Mouse (Mus musculus) telencephalon, adult 2 months (tissue): ENCODE data around the gene Doc2a.

Experiments used
- DNase-seq: peaks from one replicate; pipeline ENCODE4 v3.0.0-alpha.2; 2011; ENCODE audit warnings: low read depth, low spot score

The Doc2a gene

GRCm38 (mm10) chr7:126823202-126823711 is 24.0 kb upstream of the Doc2a start:
- DNase-seq, result no peak

DNA sequence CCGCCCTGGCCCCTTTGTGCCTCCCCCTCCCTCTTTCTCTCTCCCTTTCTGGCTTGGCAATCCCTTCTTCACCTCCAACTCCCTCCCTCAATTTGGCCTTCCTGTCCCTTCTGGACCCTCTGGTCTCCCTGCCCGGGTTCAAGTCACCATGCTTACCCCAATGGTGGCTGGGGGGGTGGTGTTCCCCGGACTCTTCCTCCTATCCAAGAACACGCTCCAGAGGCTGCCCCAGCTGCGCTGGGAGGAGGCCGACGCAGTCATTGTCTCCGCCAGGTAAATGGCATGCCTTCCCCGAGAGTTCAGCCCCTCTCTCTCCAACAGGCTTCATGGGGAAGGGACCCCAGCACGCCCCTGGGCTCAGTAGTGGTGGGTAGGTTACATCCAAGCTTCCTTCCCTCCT is 23.3 kb upstream of the Doc2a start:
- no peak for DNase-seq

DNA sequence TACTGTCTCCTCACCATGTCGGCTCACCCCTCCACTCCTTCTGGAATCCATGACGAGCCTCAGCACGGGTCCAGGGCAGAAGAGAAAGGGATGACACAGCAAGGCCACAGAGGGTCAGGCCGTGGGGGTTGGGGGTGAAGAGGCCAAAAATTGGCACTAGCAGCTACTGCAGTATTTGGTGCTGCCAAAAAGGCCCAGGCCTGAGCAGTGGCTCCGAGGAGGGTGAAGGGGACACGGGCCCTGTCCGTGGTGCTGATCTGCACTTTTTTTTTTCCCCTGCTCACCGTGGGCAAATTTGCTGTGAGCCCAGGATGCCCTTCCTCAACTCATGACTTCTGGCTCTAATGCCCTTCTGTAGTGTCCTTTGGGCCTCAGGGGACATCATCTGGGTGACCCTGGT is 21.8 kb upstream of the Doc2a start:
- no peak for DNase-seq

GRCm38 (mm10) chr7:126825952-126826351 is 21.3 kb upstream of the Doc2a start:
- no peak for DNase-seq

DNA sequence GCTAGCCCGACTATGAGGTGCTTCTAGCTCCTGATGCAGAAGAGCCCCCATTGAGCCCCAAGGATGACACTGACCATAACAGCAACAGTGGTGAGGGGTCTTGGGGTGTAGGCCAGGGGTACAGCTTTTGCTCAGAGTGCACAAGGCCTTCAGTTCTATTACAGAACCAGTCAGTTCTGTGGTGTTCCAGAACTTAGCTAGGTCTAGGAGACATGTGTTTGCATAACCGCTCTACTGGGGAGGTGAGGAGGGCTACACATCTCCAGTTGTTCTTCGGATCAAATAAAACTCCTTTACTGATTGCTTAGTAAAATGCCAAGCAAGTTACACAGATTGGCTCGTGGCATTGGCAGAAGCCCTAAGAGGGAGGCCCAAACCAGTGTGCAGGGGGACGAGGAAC is 15.7 kb upstream of the Doc2a start, which contains the start of gene 4930451I11Rik:
4930451I11Rik (minus strand) TSS at position 101 of the 400 bp plus-strand sequence.
- no peak for DNase-seq

DNA sequence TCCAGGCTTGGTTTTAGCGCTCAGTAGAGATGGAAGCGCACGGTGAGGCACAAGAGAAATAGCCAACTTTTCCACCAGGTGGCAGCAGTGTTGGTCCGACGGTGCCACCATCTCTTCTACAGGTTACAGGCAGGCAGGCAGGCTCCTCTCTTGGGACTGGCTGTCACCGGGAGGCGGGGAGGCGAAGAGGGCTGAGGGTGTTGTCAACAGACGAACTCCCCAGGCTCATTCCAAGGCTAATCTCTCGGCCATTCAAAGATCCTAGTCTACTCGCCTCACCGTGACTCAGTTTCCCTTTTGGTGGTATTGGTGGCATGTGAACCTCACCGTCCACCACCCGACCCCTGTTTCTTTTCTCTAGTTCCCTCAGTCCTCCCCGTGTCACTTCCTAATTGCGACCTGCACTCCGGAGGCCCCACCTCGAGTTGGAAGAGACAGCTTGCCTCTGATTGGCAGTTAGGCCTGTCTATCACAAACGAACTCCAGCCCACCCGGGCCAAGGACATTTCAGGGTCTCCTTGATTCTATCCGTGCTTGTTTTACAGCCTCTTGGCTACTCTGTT is 15.1 kb upstream of the Doc2a start:
- no peak for DNase-seq

- no peak for DNase-seq
These were observed 13.9 kb upstream of the Doc2a start for GRCm38 (mm10) chr7:126833294-126833693.

DNA sequence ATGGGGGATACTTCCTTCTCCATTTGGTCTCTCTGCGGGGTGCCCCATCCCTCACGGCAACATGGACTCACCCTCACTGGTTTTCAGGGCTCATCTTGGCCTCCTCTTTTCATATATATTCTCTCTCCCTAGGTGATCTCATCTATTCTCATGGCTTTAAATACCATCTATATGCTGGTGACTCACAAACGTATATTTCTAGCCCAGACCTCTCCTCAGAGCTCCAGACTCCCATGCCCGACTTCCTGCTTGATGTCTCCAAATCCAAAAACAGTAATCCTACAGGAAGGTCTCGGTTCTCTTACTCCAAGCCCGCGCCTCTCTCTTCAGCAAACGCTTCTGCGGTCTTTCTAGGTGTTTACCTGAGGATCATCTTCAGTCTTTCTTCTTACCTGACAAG is 3.9 kb upstream of the Doc2a start:
- DNase-seq, result no peak

DNA sequence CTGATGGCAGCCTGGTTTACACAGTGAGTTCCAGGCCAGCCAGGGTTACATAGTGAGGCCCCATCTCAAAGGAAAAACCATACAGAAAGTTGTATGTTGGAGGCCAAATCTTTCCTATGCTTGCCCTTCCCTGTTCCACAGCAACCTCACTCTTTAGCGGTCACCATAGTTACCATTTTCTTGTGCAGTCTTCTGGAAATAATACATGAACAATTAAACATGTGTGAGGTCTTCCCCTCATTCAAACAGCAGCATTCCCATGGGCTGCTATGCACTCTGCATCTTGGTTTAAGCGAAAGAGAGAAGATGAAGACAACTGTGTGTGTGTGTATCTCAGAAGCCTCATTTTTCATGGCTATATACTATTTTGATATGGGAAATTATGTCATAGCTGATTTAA is 1.7 kb upstream of the Doc2a start:
- no peak for DNase-seq

DNA sequence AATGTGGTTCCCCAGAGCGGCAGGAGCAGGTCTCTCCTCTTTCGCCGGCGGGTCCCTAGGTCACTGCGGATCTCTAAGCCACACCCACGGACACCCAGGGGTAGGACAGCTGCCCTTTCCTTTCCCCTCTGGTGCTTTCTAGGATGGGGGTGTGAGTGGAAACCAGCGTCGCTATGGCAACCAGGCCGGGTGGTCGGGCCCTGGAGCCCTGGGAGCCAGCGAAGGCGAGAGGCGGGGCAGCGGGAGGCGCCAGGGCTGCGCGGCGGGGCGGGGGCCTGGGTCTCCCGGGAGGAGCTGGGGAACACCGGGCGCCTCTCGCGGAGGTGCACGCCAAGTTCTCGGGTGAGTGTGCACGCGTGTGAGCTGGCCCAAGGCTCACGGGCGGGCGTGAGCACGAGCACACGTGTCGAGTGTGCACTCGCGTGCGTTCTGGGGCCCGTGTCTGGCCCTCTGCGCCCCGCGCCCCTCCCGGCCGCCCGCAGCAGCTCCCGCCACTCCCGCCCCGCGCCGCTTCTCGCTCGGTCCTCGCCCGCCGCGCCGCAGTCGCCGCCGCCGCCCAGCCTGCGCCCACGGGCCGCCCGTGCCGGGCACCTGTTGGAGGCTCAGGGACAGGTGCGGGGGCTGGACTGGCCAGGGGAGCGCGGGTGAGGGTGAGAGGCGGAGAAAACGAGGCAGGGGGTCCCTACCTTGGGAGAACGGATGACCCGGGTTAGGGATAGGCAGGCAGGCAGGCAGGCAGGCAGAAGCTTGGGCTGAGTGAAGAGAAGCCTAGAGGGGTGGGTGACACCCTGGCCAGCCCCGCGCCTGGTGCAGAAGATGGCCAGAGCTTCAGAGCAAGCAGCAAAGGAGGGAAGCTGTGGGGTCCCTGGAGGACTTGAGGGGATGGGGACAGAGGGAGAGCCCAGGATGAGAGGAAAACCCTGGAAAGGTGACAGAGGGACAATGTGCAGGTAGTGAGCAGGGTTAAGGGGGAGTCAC is 494 bp downstream of the Doc2a start:
- no peak for DNase-seq

- DNase-seq, result no peak
These were observed 1.6 kb downstream of the Doc2a start for GRCm38 (mm10) chr7:126848794-126849193.

DNA sequence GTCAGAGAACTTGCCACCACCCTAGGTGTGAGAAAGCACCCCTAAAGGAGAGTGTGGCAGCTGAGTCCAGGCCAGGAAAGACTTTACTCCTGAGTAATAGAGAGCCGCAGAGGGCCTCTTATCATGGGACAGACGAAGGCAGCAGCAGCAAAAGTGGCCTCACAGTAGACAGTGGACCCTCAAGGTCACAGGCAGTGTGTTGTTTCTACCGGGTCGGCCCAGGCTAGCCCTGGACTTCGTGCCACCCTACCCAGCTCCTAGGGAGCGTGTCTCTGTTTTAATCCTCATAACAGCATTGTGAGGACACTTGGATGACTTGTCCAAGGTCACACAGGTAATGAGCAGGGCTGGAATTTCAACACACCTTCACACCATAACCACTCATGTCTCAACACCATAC is 2.9 kb downstream of the Doc2a start:
- DNase-seq, result no peak

- DNase-seq, result no peak
These were observed 4.0 kb downstream of the Doc2a start for GRCm38 (mm10) chr7:126851192-126851591.

DNA sequence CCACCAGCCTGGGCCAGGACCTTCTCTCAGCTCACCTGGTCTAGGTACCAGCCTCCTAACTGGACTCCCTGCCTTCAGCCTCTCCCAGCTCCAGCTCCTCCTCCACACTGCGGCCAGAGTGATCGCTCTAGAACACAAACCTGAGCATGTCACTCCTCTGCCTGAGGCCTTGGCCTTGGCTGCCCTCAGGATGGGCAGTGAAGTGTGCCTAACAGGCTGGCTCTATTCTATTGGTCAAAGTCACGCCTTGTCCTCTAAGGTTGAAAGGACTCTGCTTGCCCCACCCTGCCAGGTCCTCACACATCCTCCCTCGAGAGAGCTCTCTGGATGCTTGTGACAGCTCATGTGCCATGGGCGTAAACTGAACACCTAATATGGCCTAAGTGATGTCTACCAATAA is 6.2 kb downstream of the Doc2a start:
- DNase-seq, result no peak

- no peak for DNase-seq
These were observed 8.4 kb downstream of the Doc2a start for GRCm38 (mm10) chr7:126855641-126856040.

- DNase-seq, result no peak
These were observed 9.7 kb downstream of the Doc2a start for GRCm38 (mm10) chr7:126856741-126857420.

DNA sequence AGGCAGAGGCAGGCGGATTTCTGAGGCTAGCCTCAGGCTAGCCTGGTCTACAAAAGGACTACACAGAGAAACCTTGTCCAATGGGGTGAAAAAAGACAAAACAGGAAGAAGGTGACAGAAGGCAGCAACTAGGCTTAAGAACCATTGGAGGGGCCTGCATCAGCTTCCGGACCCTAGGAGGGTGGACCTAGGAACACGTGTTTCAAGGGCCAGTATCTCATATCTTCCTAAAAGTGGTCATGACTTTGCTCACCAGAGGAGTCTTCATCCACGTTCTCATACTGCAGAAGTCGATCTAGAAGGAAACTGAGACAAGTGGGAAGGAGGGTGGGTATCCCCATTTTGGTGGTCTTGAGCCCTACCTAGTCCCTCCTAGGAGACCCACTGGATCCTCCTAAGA is 13.8 kb downstream of the Doc2a start:
- no peak for DNase-seq

- peak; percentile 91 for DNase-seq
These were observed 14.4 kb downstream of the Doc2a start, which contains the start of gene Hirip3 for GRCm38 (mm10) chr7:126861429-126862130. Hirip3 (plus strand) TSS chr7:126861972.

- peak; percentile 90 for DNase-seq
These were observed 15.1 kb downstream of the Doc2a start, which contains the start of gene Ino80e for GRCm38 (mm10) chr7:126862147-126862784. Ino80e (minus strand) TSS chr7:126862377.

DNA sequence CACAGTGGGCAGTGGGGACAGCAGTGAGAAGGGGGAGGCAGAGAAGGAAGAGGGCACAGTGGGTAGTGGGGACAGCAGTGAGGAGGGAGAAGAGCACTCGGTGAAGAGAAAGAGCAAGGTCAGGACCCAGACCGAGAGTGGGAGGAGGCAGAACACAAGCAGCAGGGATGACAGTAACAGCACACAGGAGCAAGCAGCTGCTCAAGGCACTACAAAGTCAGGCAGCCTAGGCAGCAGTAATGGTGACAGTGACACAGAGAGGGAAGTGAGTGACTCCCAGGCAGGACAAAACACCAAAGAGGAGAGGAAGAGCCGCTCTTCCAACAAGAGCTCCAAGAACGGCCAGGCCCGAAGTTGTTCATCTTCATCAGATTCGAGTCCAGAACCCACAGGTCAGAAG is 16.6 kb downstream of the Doc2a start:
- no peak for DNase-seq

DNA sequence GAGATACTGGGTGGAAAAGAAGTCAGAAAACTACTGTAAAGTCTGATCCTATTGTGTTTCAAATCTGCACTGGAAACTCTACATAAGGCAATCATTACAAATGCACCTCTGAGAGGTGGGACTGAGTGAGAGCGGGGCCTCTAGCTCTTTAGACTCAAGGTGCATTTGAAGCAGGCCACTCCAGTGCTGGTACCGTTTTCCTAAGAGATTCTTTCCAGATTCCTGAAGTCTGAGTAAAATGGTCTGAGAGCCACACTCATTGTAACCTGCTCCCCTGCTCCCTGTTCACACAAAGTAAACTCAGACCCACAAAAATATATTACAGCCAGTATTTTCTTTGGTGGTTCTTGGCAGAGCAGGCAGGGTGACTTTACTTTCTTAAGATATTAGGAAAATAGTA is 20.3 kb downstream of the Doc2a start:
- no peak for DNase-seq
